Mouse (Mus musculus): Measurements from ENCODE around the gene Zfp536. TPM values are rescaled to one million over a fixed set of nuclear protein-coding genes. Genes with fewer than 3 reads are reported as not detected.
A peak's percentile ranks its signal among the peaks of the same experiment; 100 is the strongest.

Gene Zfp536
- polyA plus RNA-seq, 1 experiment from 2014 or later, result 31.5 TPM

DNA sequence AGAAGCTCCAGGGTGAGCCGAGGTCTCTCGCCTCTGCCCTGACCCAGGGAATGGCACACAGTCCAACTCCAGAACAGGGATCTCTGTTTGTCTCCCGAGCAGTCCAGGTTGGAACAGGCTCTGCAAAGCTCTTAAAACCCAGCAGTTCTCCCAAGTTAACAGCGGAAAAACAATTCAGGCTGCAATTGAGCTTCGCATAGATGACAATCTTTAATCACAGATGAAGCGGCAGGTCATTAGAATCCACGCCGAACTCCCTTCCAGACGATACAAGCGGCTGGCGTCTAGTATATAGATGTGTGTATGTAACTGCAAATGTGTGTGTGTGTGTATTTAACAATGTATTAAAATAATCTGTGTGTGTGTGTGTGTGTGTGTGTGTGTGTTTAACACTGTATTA, 268.3 kb downstream of the Zfp536 start:
- WGBS, result 95% methylated on average over 11 of the region's 11 CpGs
- no peak for DNase-seq (ENCODE audit: extremely low spot score, low spot score)
- peaks cover 3% of the 10 kb centered on the region; the same call in 1 of the 2 replicates for H3K36me3 ChIP-seq (replicated peaks)
- H3K4me3 ChIP-seq, result no peak overlapping the region
- H3K27ac ChIP-seq, result no peak overlapping the region
- no peaks in the 10 kb centered on the region for H3K9me3 ChIP-seq
- peaks cover 11% of the 10 kb centered on the region for H3K4me1 ChIP-seq
- H3K27me3 ChIP-seq (ENCODE audit: poor library complexity, severe bottlenecking), result no peaks in the 10 kb centered on the region

DNA sequence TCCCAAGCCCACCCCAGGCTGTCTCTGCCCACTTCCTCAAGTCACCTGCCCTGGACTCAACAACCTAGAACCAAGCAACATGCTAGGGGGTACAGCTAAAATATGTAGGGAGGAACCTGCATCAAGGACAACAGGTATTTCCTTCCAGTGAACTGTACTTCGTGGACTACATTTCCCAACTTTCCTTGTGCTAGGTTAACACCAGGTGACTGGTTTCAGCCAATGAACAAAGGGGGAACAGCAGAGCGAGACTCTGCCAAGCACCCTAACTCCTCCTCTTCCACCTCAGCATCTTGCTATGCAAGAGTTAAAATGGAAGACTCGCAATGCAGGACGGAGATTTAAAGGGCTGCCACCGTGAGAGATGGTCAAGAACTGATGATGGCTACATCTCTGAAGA, 274.6 kb downstream of the Zfp536 start:
- no peaks in the 10 kb centered on the region for H3K27me3 ChIP-seq (ENCODE audit: poor library complexity, severe bottlenecking)
- H3K9me3 ChIP-seq, result no peaks in the 10 kb centered on the region
- DNase-seq (ENCODE audit: extremely low spot score, low spot score), result no peak
- H3K27ac ChIP-seq, result no peak overlapping the region
- WGBS, result 66% methylated on average over 5 of the region's 5 CpGs
- peaks cover 3% of the 10 kb centered on the region; the same call in 1 of the 2 replicates for H3K36me3 ChIP-seq (replicated peaks)
- peaks cover 14% of the 10 kb centered on the region for H3K4me1 ChIP-seq
- H3K4me3 ChIP-seq, result no peak overlapping the region

- no peak for DNase-seq (ENCODE audit: extremely low spot score, low spot score)
- no peak overlapping the region for H3K27ac ChIP-seq
- no peak overlapping the region for H3K4me3 ChIP-seq
- H3K36me3 ChIP-seq (replicated peaks), result peaks cover 13% of the 10 kb centered on the region; the same call in 1 of the 2 replicates
- H3K9me3 ChIP-seq, result no peaks in the 10 kb centered on the region
- H3K4me1 ChIP-seq, result peaks cover 11% of the 10 kb centered on the region
- no peaks in the 10 kb centered on the region for H3K27me3 ChIP-seq (ENCODE audit: poor library complexity, severe bottlenecking)
- WGBS, result 74% methylated on average over 9 of the region's 9 CpGs
These were observed 276.9 kb downstream of the Zfp536 start for GRCm38 (mm10) chr7:37496491-37496890.

GRCm38 (mm10) chr7:37490312-37490711, 283.1 kb downstream of the Zfp536 start:
- peaks cover 22% of the 10 kb centered on the region; the same call in 1 of the 2 replicates for H3K36me3 ChIP-seq (replicated peaks)
- H3K27ac ChIP-seq, result no peak overlapping the region
- H3K4me3 ChIP-seq, result no peak overlapping the region
- WGBS, result 85% methylated on average over 5 of the region's 5 CpGs
- H3K9me3 ChIP-seq, result no peaks in the 10 kb centered on the region
- peaks cover 6% of the 10 kb centered on the region for H3K4me1 ChIP-seq
- no peaks in the 10 kb centered on the region for H3K27me3 ChIP-seq (ENCODE audit: poor library complexity, severe bottlenecking)
- DNase-seq (ENCODE audit: extremely low spot score, low spot score), result no peak

- Histone ChIP-seq H3K36me3 (replicated peaks) (peaks cover 15% of the 10 kb centered on the region), H3K9me3 (no peaks in the 10 kb centered on the region), H3K4me1 (peaks cover 10% of the 10 kb centered on the region), H3K27ac (no peak overlapping the region), H3K27me3 (ENCODE audit: poor library complexity, severe bottlenecking) (no peaks in the 10 kb centered on the region), H3K4me3 (no peak overlapping the region)
- WGBS, result 72% methylated on average over 3 of the region's 3 CpGs
- DNase-seq (ENCODE audit: extremely low spot score, low spot score), result no peak
These were observed 288.5 kb downstream of the Zfp536 start for GRCm38 (mm10) chr7:37484946-37485345.

DNA sequence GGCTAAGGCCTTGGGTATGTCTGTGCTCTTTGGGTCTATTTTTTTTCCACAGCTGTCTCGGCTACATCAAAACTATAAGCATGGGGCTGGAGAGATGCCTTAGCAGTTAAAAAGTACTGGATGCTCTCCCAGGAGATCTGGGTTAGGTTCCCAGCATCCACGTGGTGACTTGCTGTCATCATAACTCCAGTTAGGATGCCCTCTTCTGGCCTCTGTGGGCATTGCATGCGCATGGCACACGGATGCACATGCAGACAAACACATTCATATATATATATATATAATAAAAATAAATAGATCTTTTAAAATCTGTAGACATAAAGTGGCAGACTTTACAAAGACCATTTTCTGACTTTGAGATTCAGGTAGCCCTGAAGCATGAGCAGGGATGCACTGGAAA, 290.9 kb downstream of the Zfp536 start:
- 72% methylated on average over 4 of the region's 4 CpGs for WGBS
- H3K9me3 ChIP-seq, result no peaks in the 10 kb centered on the region
- no peak overlapping the region for H3K4me3 ChIP-seq
- no peaks in the 10 kb centered on the region for H3K27me3 ChIP-seq (ENCODE audit: poor library complexity, severe bottlenecking)
- no peak for DNase-seq (ENCODE audit: extremely low spot score, low spot score)
- H3K4me1 ChIP-seq, result peaks cover 10% of the 10 kb centered on the region
- H3K36me3 ChIP-seq (replicated peaks), result peaks cover 20% of the 10 kb centered on the region
- no peak overlapping the region for H3K27ac ChIP-seq

DNA sequence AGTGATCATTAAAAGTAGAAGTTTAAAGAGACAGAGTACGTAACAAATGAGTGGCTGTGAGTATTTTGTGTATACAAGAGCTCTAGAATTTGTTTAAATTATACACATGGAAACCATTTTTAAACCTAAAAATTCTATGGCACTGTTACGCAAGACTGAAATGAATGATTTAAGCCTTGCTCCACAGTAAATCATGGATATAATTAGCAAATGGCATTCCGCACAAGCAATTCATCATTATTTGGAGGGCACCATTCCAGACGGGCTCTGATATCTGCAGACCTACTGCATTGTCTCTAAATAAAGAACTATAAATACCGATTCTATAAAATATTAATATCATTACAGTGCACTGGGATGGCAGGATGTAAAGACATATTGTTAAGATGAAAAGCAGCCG, 292.3 kb downstream of the Zfp536 start:
- DNase-seq (ENCODE audit: extremely low spot score, low spot score), result no peak
- 94% methylated on average over 6 of the region's 6 CpGs for WGBS
- Histone ChIP-seq H3K36me3 (replicated peaks) (peaks cover 24% of the 10 kb centered on the region), H3K9me3 (no peaks in the 10 kb centered on the region), H3K4me1 (peaks cover 10% of the 10 kb centered on the region), H3K27me3 (ENCODE audit: poor library complexity, severe bottlenecking) (no peaks in the 10 kb centered on the region), H3K4me3 (no peak overlapping the region), H3K27ac (no peak overlapping the region)

DNA sequence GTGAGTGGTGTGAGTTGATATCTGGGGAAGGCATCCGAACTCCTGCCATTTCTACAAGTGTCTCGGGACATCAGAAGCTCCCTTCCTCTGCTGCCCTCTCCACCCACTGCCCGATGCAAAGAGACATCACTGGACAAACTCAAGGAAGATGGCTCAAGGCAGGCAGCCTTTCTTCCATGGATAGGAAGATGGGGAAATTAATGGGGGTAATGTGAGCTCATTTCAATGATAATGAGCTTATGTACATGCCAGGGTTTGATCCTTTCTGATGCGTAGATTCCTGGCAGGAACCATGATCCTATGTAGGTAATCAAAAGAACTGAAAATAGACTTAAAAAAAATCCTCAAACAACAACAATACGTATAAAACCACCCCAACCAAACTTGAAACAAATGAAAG, 296.1 kb downstream of the Zfp536 start:
- H3K27me3 ChIP-seq (ENCODE audit: poor library complexity, severe bottlenecking), result 0 out of 2 replicates have a peak, but pooled peaks cover 2% of the 10 kb centered on the region
- 91% methylated on average over 5 of the region's 5 CpGs for WGBS
- DNase-seq (ENCODE audit: extremely low spot score, low spot score), result no peak

GRCm38 (mm10) chr7:37475485-37475884, 298.0 kb downstream of the Zfp536 start:
- Histone ChIP-seq H3K36me3 (replicated peaks) (peaks cover 28% of the 10 kb centered on the region), H3K9me3 (no peaks in the 10 kb centered on the region), H3K27me3 (ENCODE audit: poor library complexity, severe bottlenecking) (0 out of 2 replicates have a peak, but pooled peaks cover 2% of the 10 kb centered on the region), H3K4me3 (no peak overlapping the region), H3K4me1 (no peaks in the 10 kb centered on the region), H3K27ac (no peak overlapping the region)
- DNase-seq (ENCODE audit: extremely low spot score, low spot score), result no peak
- WGBS, result 71% methylated on average over 2 of the region's 2 CpGs

More for the DNA sequence above, 296.1 kb downstream of the Zfp536 start:
- no peak overlapping the region for H3K27ac ChIP-seq
- H3K9me3 ChIP-seq, result no peaks in the 10 kb centered on the region
- no peaks in the 10 kb centered on the region for H3K4me1 ChIP-seq
- peaks cover 31% of the 10 kb centered on the region for H3K36me3 ChIP-seq (replicated peaks)
- H3K4me3 ChIP-seq, result no peak overlapping the region

GRCm38 (mm10) chr7:37474284-37474683, 299.2 kb downstream of the Zfp536 start:
- WGBS, result 87% methylated on average over 8 of the region's 8 CpGs

GRCm38 (mm10) chr7:37473311-37474084, 299.9 kb downstream of the Zfp536 start:
- Histone ChIP-seq H3K4me1 (0 out of 2 replicates have a peak, but pooled peaks cover 3% of the 10 kb centered on the region), H3K4me3 (no peak overlapping the region), H3K27me3 (ENCODE audit: poor library complexity, severe bottlenecking) (0 out of 2 replicates have a peak, but pooled peaks cover 2% of the 10 kb centered on the region), H3K9me3 (no peaks in the 10 kb centered on the region), H3K27ac (no peak overlapping the region), H3K36me3 (replicated peaks) (peaks cover 13% of the 10 kb centered on the region)
- 87% methylated on average over 24 of the region's 24 CpGs for WGBS
- DNase-seq (ENCODE audit: extremely low spot score, low spot score), result no peak

More at GRCm38 (mm10) chr7:37474284-37474683, 299.2 kb downstream of the Zfp536 start:
- H3K4me1 ChIP-seq, result no peaks in the 10 kb centered on the region
- H3K9me3 ChIP-seq, result no peaks in the 10 kb centered on the region
- H3K36me3 ChIP-seq (replicated peaks), result peaks cover 16% of the 10 kb centered on the region
- DNase-seq (ENCODE audit: extremely low spot score, low spot score), result no peak
- H3K27ac ChIP-seq, result no peak overlapping the region
- 0 out of 2 replicates have a peak, but pooled peaks cover 2% of the 10 kb centered on the region for H3K27me3 ChIP-seq (ENCODE audit: poor library complexity, severe bottlenecking)
- no peak overlapping the region for H3K4me3 ChIP-seq

- no peak overlapping the region for H3K4me3 ChIP-seq
- 0 out of 2 replicates have a peak, but pooled peaks cover 2% of the 10 kb centered on the region for H3K27me3 ChIP-seq (ENCODE audit: poor library complexity, severe bottlenecking)
- DNase-seq (ENCODE audit: extremely low spot score, low spot score), result no peak
- H3K36me3 ChIP-seq (replicated peaks), result peaks cover 7% of the 10 kb centered on the region
- H3K4me1 ChIP-seq, result peaks cover 9% of the 10 kb centered on the region
- no peaks in the 10 kb centered on the region for H3K9me3 ChIP-seq
- no peak overlapping the region for H3K27ac ChIP-seq
- 51% methylated on average over 8 of the region's 8 CpGs for WGBS
These were observed 301.7 kb downstream of the Zfp536 start for GRCm38 (mm10) chr7:37471726-37472125.

DNA sequence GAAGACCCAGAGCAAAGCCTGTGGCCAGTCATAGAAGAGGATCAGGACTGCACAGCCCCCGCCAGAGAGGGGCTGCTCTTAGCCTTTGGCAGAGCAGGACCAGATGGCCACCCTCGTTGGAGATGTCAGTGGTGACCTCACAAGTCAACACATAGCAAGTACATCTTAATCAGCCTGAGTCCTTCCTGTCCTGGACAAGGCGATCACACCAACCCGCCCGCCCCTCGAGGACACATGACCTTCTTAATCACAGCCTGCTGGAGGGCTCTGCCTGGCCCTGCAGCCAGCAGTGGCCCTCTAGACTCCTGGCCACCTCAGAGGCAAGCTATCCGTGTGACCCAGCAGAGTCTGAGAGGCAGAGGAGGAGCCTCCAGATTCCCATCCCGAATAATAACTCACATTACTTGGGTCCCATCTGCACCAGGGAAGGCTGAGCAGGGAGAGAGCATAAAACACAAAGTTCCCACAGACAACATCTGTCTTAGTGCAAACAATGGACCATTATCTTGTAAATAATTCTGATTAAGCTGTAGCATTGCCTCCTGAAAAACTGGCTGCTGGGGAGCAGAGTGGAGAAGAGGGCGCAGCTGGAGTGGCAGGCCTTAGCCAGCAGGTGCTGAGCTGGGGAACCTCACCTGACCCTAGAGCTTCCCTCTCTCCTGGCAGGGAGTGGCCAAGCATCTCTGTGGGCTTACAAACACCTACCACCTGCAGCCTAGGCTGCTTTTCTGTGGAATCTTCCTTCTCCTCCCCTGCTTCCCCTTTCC, 306.8 kb downstream of the Zfp536 start:
- H3K27ac ChIP-seq, result peak overlapping the region; percentile 52
- 50% methylated on average over 9 of the region's 9 CpGs for WGBS

More for the DNA sequence above, 306.8 kb downstream of the Zfp536 start:
- Histone ChIP-seq H3K36me3 (replicated peaks) (no peaks in the 10 kb centered on the region), H3K9me3 (no peaks in the 10 kb centered on the region), H3K4me3 (no peak overlapping the region), H3K27me3 (ENCODE audit: poor library complexity, severe bottlenecking) (no peaks in the 10 kb centered on the region), H3K4me1 (peaks cover 39% of the 10 kb centered on the region)
- no peak for DNase-seq (ENCODE audit: extremely low spot score, low spot score)

All from forebrain, embryonic 10.5 days (tissue).